Mouse (Mus musculus) kidney, adult 11 months (tissue): ENCODE measurements around the gene Coro2a.
A peak's percentile ranks its signal among the peaks of the same experiment; 100 is the strongest.

Experiments
- DNase-seq: peaks from one replicate; pipeline ENCODE4 v3.0.0; 2022

The Coro2a gene

DNA sequence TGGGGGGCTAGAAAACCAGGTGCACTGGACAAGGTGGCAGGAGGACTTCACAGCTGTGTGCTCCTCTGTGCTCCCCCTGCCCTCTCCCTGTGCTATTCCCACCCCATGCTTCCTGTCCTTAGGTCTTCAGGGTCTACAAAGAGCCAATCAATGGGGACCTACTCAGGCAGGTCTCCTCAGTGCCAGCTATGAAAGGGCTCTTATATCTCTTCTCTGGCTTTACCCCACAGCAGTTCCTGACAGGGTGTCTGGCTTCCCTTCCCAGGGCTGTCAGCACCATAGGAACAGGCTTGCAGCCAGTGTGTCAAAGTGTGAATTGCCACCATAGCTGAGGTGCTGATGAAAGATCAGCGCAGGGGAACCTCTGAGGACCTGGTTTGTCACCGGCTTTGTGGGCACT, 81.5 kb downstream of the Coro2a start:
- DNase-seq = no peak

DNA sequence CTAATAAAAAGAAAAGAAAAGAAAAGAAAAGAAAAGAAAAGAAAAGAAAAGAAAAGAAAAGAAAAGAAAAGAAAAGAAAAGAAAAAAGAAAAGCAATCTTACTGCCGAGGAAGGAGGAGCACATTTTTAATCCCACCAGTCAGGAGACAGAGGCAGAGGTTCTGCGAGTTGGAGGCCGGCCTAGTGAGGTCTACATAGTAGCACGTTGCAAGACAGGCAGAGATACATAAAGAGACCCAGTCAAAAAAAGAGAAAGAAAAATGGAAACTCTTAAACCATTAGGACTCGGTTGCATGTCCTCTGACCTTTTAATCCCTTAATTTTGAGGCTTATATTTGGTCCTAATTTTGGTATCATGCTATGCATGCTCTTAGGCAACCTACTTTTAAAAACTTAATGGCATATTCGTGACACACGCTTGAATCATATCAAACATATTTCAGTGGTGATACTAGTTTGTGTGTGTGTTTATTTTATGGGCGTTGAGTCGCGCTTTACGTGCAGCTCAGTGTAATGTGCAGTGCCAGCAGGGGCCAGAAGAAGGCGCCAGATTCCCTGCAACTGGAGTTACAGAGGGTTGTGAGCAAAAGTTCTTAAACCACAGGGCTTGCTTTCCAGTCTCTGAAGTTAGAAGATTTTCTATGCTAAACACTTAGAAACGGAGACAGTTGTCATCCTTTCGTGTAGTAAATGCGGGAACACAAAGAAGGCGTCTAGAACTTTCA, 94.1 kb downstream of the Coro2a start:
- DNase-seq = peak; percentile 76

DNA sequence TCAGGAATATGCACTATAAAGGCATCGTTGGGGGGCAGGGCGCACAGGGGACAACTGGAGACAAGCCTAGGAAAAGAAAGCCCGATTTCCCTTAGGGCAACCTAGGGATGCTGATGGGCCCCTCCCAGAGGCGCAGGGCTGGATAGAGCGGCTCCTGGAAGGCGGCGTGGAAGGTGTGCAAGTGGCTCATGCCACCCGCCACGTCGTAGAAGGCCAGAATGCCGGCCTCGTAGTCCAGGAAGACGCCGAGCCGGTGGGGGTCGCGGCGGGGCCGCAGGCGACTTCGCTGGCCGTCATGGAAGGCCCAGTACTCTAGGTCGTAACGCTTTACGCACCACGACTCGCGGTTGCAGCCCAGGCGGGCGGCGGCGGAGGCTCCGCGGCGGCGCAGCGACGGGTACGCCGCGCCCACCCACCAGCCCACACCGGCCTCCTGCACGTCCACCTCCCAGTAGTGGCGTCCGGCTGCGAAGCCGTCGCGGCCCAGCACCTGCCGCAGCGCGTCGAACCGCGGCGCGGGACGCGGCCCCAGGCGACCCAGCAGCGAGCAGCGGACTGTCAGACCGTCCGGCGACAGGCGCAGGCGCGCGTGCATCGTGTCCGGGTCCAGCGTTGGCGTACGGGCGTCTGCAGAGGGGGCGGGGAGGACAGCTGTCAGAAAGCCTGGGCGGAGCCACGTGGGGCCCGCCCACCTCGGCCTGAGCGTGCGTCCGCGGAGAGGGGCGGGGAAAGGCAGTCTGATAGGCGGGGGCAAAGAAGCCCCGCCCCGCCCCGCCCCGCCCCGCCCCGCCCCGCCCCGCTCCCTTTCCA, 95.0 kb downstream of the Coro2a start:
- DNase-seq = peak; percentile 94

DNA sequence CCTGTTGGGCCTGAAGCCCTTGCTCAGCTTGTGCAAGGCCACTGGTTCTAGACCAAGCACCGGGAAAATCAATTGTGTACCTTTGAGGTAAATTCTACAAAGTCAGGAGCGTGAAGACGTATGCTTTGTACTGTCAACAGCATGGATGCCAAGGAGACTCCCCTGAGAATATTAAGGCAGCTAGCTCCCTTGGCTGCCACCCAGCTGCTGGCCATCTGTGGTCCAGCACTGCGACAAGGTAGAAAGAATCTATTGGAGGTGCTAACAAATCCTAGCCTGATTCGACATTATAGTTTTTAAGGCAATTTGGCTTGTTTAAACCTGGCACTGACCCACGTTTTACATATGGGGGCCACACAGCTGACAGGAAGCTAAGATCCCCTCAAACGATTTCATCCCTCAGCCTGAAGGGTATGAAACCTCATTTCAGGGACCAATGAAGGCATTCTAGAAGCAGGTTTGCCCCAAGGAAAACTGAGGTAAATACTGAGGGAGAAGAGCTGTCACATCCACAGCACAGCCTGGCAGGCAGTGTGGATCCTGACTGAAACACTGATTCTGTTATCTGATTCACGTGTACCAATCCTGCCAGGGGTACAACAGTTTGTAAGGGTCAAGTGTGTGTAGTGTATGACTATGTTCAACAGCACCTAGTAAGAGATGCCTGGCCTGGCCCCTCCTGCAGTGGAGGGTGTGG, 96.5 kb downstream of the Coro2a start:
- DNase-seq = no peak

DNA sequence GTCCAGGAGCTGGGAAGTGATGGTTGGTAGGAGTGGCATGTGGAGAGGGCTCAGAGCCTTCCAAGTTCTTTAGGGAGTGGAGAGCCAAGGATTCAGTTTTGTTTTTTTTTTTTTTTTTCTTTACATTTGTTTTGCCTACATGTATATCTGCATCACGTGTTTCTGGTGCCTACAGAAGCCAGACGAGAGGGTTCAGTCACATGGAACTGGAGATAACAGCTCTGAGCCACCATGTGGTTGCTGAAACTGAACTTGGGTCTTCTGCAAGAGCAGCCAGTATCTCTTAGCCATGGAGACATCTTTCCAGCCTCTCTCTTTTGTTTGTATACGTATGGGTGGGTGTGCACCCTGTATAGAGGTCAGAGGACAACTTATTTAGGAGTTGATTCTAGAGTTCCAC, 98.1 kb downstream of the Coro2a start:
- no peak for DNase-seq

DNA sequence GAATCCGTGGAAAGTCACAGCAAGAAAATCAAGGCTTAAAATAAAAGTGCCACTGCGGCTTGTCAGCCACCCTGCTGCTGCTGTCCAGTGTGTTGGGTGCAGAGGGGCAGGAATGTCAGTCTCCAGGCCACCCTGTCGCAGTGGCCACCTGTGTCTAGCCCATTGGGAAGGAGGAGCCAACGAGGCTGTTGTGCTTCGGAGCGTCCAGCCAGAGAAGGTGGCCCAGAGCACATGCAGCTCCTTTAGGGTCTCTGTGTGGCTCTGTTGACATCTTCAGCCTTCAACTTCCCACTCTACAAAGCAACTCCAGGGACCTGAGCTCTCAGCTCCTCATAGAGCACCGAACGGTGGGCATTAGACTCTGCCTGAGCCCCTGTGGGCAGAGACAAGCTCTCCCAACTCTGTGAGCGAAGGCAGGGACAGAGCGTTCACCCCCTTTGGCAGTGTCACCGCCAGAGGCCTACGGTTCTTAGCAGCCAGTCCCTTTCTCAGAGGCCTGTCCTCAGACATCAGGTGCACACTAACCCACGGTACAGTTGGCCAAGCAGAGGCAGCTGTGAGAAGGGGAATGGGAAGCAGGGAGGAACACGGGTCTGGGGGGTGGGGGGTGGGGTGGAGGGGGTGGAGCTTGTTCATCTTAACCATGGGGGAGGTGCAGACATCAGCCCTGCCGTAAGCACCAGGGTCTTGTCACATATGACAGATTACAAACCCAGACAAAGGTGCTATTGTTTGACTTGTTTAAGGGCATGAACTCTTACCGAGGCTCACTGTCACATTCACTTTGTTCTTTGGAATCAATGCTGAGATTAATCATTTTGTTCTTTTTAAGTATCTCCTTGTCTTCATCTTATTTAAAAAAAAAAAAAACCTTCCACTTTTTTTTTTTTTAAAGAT, 99.1 kb downstream of the Coro2a start:
- DNase-seq = no peak

DNA sequence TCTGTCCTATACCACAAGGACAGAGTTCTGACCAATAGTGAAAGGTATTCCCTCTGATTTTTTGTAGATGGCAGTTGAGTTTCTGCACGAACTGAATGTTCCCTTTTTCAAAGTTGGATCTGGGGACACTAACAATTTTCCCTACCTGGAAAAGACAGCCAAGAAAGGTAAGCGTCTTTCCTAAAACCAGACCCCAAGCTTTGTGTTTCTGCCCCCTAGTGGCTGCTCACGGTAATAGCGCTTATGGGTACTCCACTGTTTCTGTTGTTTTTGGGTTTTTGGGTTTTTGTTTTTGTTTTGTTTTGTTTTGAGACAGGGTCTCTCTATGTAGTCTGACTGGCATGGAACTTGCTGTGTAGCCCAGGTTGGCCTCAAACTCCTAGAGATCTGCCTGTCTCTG, 103.0 kb downstream of the Coro2a start:
- no peak for DNase-seq

DNA sequence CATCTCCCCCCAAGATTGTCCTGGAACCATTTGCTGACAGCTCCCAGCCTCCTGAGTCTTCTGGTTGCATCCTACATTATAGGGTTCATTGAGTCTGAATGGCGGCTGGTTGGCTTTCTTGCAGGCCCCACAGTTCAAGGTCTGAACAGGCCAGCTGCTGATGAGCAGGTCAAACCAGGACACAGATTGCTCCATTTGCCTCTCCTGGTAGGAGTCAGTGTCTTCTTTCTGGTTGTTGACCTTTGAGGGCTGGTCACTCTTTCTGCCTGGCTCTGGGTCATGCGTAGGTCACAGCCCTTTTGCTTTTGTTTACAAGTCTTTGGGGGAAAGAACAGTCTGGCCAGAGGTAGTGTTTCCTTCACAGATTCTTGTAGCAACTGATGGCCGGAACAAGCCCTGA, 103.5 kb downstream of the Coro2a start:
- peak; percentile 60 for DNase-seq

DNA sequence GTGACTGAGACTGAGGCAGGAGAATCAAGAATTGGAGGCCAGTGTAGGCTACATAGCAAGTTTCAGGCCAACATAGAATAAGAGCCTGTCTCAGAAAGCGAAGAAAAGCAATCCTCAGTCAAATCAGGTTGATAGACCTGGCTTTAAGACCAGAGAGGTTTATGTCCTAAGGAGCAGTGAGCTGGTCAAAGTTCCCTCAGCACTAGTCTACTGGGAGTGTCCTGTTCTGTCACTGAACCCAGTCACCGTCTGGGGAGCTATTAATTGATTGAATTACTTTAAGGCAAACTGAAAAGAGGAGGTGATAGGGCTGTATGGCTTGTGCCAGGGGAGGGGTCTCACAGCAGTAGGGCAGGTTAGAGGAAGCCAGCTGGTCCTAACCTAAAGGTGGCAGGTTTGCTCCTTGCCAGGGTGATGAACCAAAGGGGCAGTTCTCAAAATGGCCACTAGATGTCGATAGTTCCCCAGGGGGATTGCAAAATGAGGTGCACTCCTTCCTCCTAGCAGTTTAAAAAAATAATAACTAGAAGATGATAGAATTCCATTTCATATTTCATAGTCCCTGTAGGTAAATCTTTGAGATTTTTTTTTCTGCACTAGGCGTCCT, 104.6 kb downstream of the Coro2a start:
- peak; percentile 47 for DNase-seq

DNA sequence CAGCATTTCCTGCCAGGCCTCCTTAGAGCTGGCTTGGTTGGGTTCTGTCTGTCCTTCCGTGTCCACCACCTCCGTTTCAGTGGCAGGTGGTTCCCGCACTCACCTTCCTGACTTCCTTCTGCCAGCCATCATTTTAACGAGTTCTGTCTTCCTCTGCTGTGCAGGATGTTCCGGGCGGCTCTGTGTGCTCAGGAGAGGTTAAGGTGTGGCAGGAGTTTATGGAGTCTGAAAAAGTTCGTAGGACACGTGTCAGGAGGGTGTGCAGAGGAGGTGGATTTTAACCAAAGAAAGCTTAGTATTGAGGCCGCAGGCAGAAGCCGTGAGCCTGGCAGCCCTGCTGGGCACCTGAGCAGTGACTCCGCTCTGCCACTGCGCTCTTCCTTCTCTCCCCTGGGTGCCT, 106.5 kb downstream of the Coro2a start:
- DNase-seq = no peak

DNA sequence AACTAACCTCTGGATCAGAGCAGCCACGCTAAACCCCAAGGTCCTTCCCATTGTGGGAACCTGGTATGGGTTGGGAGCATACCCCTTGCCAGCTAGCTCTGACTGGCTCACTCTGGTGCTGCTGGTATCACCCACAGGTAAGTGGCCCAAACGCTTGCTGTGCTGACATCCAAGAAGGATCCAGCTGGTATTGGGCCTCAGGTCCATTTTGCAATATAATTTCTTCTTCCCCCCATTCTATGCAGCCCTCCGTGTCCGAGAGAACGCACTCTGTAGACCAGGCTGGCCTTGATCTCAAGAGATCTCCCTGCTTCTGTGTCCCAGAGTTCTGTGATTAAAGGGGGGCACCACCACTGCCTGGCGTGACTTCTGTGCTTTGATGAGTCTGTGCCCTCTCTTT, 108.9 kb downstream of the Coro2a start:
- no peak for DNase-seq

DNA sequence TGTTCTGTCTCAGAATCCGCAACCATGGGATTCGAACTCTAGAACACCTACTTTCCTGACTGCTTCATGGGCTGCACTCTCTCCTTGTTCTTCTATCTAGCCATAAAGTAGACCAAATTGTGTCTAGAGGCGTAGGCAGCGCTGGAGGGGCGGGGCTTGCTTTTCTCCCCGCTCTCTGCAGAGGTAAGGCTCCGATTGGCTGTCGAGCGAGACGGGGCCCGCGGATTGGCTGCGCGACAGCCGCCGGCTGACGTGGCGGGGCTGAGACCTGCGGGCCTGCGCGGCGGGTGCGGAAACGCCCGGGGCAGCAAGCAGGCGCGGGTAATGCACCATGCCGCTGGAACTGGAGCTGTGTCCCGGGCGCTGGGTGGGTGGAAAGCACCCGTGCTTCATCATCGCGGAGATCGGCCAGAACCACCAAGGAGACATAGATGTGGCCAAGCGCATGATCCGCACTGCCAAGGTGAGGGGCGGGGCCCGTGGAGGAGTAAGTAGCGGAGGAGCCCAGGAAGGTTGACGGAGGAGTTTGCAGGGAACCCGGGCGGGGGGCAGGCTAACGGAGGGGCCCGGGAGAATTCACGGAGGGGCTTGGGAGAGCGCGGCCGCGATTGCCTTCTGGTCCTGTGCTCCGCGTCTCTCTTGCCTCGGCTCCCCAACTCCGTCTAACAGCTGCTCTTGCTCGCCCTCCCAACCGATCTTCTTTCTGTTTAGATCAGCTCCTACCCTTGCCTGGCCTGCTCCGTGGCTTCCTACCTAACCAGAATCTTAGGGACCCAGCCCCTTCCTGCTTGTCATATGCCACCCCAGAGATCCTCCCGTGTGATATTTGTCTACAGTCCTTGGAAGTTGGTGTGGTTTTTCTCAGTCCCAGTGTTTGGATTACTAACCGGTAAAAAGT, 112.7 kb downstream of the Coro2a start, which contains the start of gene Nans:
Nans (plus strand) TSS at position 221 of the 898 bp plus-strand sequence.
- DNase-seq = peak; percentile 92

DNA sequence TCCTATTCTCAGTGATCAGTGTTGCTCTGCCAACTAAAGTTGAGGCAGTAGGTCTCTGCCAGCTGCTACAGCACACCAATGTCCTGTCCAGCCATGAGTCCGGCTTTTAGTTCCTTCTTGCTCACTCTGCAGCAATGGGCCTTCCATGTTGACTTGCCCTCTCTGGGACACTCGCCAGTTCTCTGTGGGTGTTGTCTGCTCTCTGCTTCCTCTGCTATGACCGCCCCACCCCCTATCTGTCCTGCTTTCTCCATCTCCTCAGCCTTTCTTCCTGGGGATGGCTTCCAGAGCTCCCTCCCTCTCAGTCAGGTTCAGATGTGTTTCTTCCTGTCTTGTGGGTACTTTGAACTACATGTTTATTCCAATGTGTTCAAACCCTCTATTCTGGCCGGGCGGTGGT, 114.7 kb downstream of the Coro2a start:
- DNase-seq = peak; percentile 54
